Mouse (Mus musculus): Measurements from ENCODE around the gene Ganc. TPM values are rescaled to one million over a fixed set of nuclear protein-coding genes. Genes with fewer than 3 reads are reported as not detected.

Gene Ganc
- polyA plus RNA-seq, 1 experiment from 2014 or later: 9.7 TPM

- WGBS: 1% methylated on average over 34 of the region's 34 CpGs
- Histone ChIP-seq H3K36me3 (replicated peaks) (no peaks in the 10 kb centered on the region), H3K9ac (peak within 1 kb of the TSS; percentile 76), H3K9me3 (no peaks in the 10 kb centered on the region), H3K27me3 (replicated peaks) (no peaks in the 10 kb centered on the region), H3K4me1 (peaks cover 19% of the 10 kb centered on the region), H3K4me2 (peak within 1 kb of the TSS; percentile 93), H3K27ac (peak within 1 kb of the TSS; percentile 91), H3K4me3 (peak within 1 kb of the TSS; percentile 93)
- peak; percentile 100 for ATAC-seq (replicated peaks)
Observed at GRCm38 (mm10) chr2:120403986-120404822, 508 bp downstream of the Ganc start, which contains the start of gene Tmem87a. Tmem87a (minus strand) TSS chr2:120404113.

DNA sequence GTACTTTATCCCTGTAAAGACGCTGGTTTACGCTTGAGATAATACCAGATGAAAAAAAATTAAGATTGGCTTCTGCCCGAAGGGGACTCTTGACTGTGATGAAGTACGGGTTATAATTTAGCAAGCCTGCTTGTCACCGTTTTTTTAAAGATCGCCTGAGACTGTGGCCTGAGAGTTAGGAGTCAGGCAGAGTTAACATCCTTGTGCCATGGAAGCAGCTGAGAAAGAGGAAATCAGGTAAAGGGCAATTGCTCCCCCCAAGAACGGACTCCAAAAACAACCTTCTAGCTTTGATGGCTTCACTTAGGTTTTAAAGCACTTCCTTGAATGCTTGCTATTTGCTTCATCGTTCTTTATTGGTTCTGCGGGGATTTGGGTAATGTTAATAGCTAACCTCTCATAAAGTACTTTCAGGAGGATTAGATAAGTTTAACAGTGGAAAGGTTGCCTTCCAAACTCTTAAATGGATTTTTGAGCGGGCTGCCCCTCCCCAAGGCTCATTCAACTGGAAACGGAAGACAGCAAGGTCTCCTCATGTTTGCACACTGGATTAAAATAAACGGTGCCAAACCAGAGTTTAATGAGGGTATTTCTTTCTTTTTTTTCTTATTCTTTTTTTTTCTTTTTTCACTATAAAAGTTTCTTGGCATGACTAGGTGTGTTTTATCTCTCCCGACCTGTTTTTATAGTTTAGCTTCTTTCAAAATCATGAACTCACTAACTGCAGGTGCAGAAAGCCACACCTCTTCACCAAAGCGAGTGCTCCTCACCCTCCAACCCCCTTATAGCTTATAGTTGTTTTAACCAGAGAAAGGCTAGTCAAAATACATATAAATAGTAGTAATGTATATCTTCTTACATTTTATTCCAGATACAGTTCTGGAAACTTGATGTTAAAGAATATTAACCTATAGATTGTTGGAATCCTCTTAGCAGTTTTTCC lies 1.4 kb downstream of the Ganc start:
- Histone ChIP-seq H3K4me3 (peak overlapping the region; percentile 93), H3K4me1 (peaks cover 19% of the 10 kb centered on the region), H3K36me3 (replicated peaks) (no peaks in the 10 kb centered on the region), H3K4me2 (peak overlapping the region; percentile 93), H3K27ac (peak overlapping the region; percentile 91), H3K9me3 (0 out of 2 replicates have a peak, but pooled peaks cover 4% of the 10 kb centered on the region), H3K27me3 (replicated peaks) (no peaks in the 10 kb centered on the region), H3K9ac (peak overlapping the region; percentile 76)
- WGBS: 35% methylated on average over 14 of the region's 14 CpGs
- no peak for ATAC-seq (replicated peaks)

- Histone ChIP-seq H3K27me3 (replicated peaks) (no peaks in the 10 kb centered on the region), H3K4me1 (no peaks in the 10 kb centered on the region), H3K4me2 (no peak overlapping the region), H3K36me3 (replicated peaks) (no peaks in the 10 kb centered on the region), H3K4me3 (no peak overlapping the region), H3K9ac (no peak overlapping the region), H3K27ac (no peak overlapping the region), H3K9me3 (0 out of 2 replicates have a peak, but pooled peaks cover 4% of the 10 kb centered on the region)
- 94% methylated on average over 3 of the region's 3 CpGs for WGBS
- no peak for ATAC-seq (replicated peaks)
Observed at GRCm38 (mm10) chr2:120411096-120411628, 7.5 kb downstream of the Ganc start.

DNA sequence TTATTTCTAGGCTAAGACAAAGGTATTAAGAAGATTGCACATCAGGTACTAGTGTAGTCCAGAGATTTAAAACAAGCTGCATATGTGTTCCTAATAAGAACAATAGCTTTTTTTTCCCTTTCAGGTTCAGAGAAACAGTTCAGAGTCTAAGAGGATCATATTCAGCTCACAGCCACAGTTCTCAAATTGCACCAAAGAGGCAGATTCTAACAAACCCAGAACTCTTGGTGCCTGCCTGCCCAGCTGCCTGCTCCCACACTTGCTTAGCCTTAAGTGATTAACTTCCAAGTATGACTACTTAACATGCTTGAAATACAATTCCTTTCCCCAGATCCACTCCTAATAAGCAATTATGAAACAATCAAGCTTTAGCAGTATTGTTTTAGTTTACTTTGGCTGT lies 10.4 kb downstream of the Ganc start:
- Histone ChIP-seq H3K4me1 (no peaks in the 10 kb centered on the region), H3K9me3 (0 out of 2 replicates have a peak, but pooled peaks cover 4% of the 10 kb centered on the region), H3K4me3 (no peak overlapping the region), H3K9ac (no peak overlapping the region), H3K27ac (no peak overlapping the region), H3K36me3 (replicated peaks) (no peaks in the 10 kb centered on the region), H3K4me2 (no peak overlapping the region), H3K27me3 (replicated peaks) (no peaks in the 10 kb centered on the region)
- ATAC-seq (replicated peaks): no peak

DNA sequence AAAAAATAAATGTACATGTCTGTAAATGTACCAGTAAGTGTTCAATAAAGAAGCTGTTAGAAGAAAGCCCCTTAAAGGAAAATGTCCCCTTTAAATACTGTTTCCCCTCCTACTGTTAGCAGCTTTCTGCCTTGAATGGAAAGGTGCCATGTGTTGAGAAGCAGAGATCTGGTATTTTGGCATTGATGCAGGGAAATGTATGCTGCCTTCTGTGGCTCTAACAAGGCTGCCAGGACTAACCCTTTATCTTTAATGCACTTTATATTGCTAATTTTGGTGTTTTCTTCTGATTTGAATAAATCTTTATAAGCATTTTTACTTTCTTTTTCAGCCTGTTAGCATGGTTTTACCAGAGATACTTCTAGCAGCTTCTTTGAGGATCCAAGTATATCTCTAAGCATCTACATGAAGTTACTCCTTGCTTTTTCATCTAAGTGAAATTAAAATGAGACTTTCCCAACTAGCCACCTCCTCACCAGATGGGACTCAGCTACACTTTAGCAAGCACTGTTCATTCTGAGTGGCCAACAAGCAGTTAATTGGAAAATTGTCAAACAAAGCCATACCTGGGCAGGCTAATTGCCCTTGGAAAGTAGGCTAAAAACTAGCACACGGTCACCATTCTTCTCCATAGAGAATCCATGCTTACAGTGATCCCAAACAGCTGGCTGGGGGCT lies 11.2 kb downstream of the Ganc start:
- 0 out of 2 replicates have a peak, but pooled peaks cover 1% of the 10 kb centered on the region for H3K9me3 ChIP-seq
- H3K27me3 ChIP-seq (replicated peaks): no peaks in the 10 kb centered on the region
- no peaks in the 10 kb centered on the region for H3K36me3 ChIP-seq (replicated peaks)
- no peak for ATAC-seq (replicated peaks)
- H3K4me3 ChIP-seq: no peak overlapping the region
- no peaks in the 10 kb centered on the region for H3K4me1 ChIP-seq
- H3K4me2 ChIP-seq: no peak overlapping the region
- WGBS: 70% methylated on average over 1 of the region's 1 CpGs
- no peak overlapping the region for H3K9ac ChIP-seq
- no peak overlapping the region for H3K27ac ChIP-seq

DNA sequence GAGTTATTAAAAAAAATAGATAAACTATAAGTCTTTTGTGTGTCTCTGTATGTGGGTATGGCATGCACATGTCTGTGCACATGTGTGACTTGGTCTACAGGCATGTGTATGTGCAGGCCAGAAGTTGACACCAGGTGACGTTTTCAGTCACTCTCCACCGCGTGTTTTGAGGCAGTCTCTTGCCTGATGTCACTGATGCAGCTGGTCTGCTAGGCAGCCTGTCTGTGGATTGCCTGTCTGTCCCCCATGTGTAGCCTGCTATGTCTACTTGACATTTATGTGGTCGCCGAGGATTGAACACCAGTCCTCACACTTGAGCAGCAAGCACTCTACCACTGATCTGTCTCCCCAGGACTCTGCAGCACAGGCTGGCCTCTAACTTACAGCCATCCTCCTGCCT lies 20.7 kb downstream of the Ganc start:
- Histone ChIP-seq H3K27me3 (replicated peaks) (no peaks in the 10 kb centered on the region), H3K36me3 (replicated peaks) (no peaks in the 10 kb centered on the region), H3K4me1 (no peaks in the 10 kb centered on the region), H3K9me3 (no peaks in the 10 kb centered on the region), H3K4me3 (no peak overlapping the region), H3K9ac (no peak overlapping the region), H3K27ac (no peak overlapping the region), H3K4me2 (no peak overlapping the region)
- no peak for ATAC-seq (replicated peaks)
- 88% methylated on average over 5 of the region's 5 CpGs for WGBS

- Histone ChIP-seq H3K9ac (no peak overlapping the region), H3K27me3 (replicated peaks) (no peaks in the 10 kb centered on the region), H3K27ac (no peak overlapping the region), H3K4me2 (no peak overlapping the region), H3K9me3 (no peaks in the 10 kb centered on the region), H3K36me3 (replicated peaks) (no peaks in the 10 kb centered on the region), H3K4me1 (no peaks in the 10 kb centered on the region), H3K4me3 (no peak overlapping the region)
- ATAC-seq (replicated peaks): no peak
- 88% methylated on average over 1 of the region's 1 CpGs for WGBS
Observed at GRCm38 (mm10) chr2:120444486-120444885, 40.8 kb downstream of the Ganc start.

DNA sequence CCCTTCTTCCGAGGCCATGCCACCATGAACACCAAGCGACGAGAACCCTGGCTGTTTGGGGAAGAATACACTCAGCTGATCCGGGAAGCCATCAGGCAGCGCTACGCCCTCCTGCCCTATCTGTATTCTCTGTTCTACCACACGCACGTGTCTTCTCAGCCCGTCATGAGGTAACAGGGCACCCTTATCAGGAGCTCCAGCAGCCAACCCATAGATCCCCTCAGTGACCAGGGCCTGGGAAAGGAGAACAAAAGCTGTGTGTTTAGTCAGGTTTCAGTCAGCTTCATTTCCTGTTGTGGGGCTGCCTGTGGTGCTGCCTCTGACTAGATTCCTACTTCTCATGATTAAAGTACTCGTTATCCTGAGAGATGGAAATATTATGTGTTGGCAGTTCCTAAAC lies 42.7 kb downstream of the Ganc start:
- WGBS: 84% methylated on average over 10 of the region's 10 CpGs
- H3K4me3 ChIP-seq: no peak overlapping the region
- H3K9ac ChIP-seq: no peak overlapping the region
- H3K27me3 ChIP-seq (replicated peaks): no peaks in the 10 kb centered on the region
- no peak overlapping the region for H3K27ac ChIP-seq
- no peaks in the 10 kb centered on the region for H3K9me3 ChIP-seq
- no peaks in the 10 kb centered on the region for H3K4me1 ChIP-seq
- H3K4me2 ChIP-seq: no peak overlapping the region
- no peak for ATAC-seq (replicated peaks)
- H3K36me3 ChIP-seq (replicated peaks): no peaks in the 10 kb centered on the region

GRCm38 (mm10) chr2:120447306-120447705 lies 43.6 kb downstream of the Ganc start:
- Histone ChIP-seq H3K4me3 (no peak overlapping the region), H3K9me3 (no peaks in the 10 kb centered on the region), H3K4me1 (no peaks in the 10 kb centered on the region), H3K4me2 (no peak overlapping the region), H3K27me3 (replicated peaks) (no peaks in the 10 kb centered on the region), H3K27ac (no peak overlapping the region), H3K36me3 (replicated peaks) (no peaks in the 10 kb centered on the region), H3K9ac (no peak overlapping the region)
- 94% methylated on average over 1 of the region's 1 CpGs for WGBS
- ATAC-seq (replicated peaks): no peak

- WGBS: 61% methylated on average over 6 of the region's 6 CpGs
- ATAC-seq (replicated peaks): no peak
Observed at GRCm38 (mm10) chr2:120450724-120451123, 47.0 kb downstream of the Ganc start.

GRCm38 (mm10) chr2:120452600-120452999 lies 48.9 kb downstream of the Ganc start:
- no peak for ATAC-seq (replicated peaks)
- H3K9me3 ChIP-seq: no peaks in the 10 kb centered on the region
- WGBS: 86% methylated on average over 4 of the region's 4 CpGs

More at GRCm38 (mm10) chr2:120450724-120451123, 47.0 kb downstream of the Ganc start:
- no peak overlapping the region for H3K27ac ChIP-seq
- H3K4me3 ChIP-seq: no peak overlapping the region
- H3K4me1 ChIP-seq: no peaks in the 10 kb centered on the region
- H3K9me3 ChIP-seq: no peaks in the 10 kb centered on the region
- H3K9ac ChIP-seq: no peak overlapping the region
- no peaks in the 10 kb centered on the region for H3K36me3 ChIP-seq (replicated peaks)
- no peak overlapping the region for H3K4me2 ChIP-seq
- H3K27me3 ChIP-seq (replicated peaks): no peaks in the 10 kb centered on the region

More at GRCm38 (mm10) chr2:120452600-120452999, 48.9 kb downstream of the Ganc start:
- Histone ChIP-seq H3K36me3 (replicated peaks) (no peaks in the 10 kb centered on the region), H3K4me1 (no peaks in the 10 kb centered on the region), H3K27me3 (replicated peaks) (no peaks in the 10 kb centered on the region), H3K4me3 (no peak overlapping the region), H3K4me2 (no peak overlapping the region), H3K9ac (no peak overlapping the region), H3K27ac (no peak overlapping the region)

Measured in midbrain, embryonic 15.5 days (tissue).